Mouse (Mus musculus): ENCODE data around the gene Slc38a4. TPM values are rescaled to one million over a fixed set of nuclear protein-coding genes. Genes with fewer than 3 reads are reported as not detected.

Gene Slc38a4
- polyA plus RNA-seq, 1 experiment from 2014 or later, result 96.5 TPM

DNA sequence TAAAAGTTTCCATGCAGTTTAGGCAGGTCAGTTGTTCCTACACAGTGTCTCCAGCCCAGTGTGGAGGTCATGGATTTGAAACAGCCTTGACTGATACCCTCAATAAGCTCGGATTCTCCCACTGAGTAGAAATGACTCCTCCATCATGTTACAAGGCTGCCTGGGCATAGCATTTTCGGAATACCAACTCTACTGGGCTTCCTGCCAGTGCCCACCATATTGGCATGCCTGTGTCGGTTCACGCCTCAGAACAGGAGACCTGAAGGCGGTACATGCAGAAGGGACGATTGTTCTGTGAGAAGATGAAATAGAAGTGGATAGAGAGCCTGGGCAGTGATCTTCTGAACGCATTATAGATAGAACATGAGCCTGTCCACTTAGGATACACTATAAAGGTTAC lies 53.9 kb downstream of the Slc38a4 start:
- H3K27me3 ChIP-seq (ENCODE audit: control insufficient read depth, insufficient read depth, low read length), result no peaks in the 10 kb centered on the region
- 45% methylated on average over 7 of the region's 7 CpGs for WGBS
- H3K4me3 ChIP-seq (ENCODE audit: low read length), result no peak overlapping the region
- ATAC-seq (replicated peaks; ENCODE audit: extremely low read depth, insufficient read depth, low FRiP score), result 0 out of 2 replicates have a peak, but pooled peaks have one; percentile 12
- H3K27ac ChIP-seq (ENCODE audit: low read length), result peak overlapping the region; percentile 56
- no peak overlapping the region for H3K9ac ChIP-seq (ENCODE audit: low read length)
- H3K36me3 ChIP-seq (ENCODE audit: control insufficient read depth, insufficient read depth), result peaks cover 16% of the 10 kb centered on the region; the same call in 1 of the 2 replicates
- no peak overlapping the region for H3K4me2 ChIP-seq (ENCODE audit: low read depth, low read length)
- H3K9me3 ChIP-seq (replicated peaks; ENCODE audit: control insufficient read depth, low read length), result no peaks in the 10 kb centered on the region
- peaks cover 43% of the 10 kb centered on the region for H3K4me1 ChIP-seq (ENCODE audit: control insufficient read depth, insufficient read depth, low read length)

DNA sequence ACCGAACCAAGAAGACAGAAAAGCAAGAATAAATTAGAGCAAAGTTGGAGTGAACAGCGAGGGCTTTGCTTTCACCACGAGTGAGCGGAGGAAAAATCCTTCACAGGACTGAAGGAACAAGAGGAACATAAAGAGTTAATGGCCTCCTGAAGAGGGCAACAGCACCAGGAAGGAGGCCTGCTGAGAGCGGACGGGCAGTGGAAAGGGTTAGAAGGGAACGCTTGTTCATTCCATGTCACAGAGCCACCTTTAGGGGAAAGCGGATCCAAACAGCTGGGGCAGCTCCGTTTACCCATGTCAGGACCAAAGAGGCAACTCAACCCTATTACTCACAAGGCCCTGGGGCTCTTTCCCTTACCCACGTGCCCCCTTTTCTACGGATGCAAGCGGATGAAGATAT lies 54.3 kb downstream of the Slc38a4 start:
- no peak overlapping the region for H3K4me2 ChIP-seq (ENCODE audit: low read depth, low read length)
- peak overlapping the region; percentile 56 for H3K27ac ChIP-seq (ENCODE audit: low read length)
- H3K27me3 ChIP-seq (ENCODE audit: control insufficient read depth, insufficient read depth, low read length), result no peaks in the 10 kb centered on the region
- 50% methylated on average over 12 of the region's 12 CpGs for WGBS
- ATAC-seq (replicated peaks; ENCODE audit: extremely low read depth, insufficient read depth, low FRiP score), result no peak
- H3K4me3 ChIP-seq (ENCODE audit: low read length), result no peak overlapping the region
- no peak overlapping the region for H3K9ac ChIP-seq (ENCODE audit: low read length)
- peaks cover 43% of the 10 kb centered on the region for H3K4me1 ChIP-seq (ENCODE audit: control insufficient read depth, insufficient read depth, low read length)
- H3K36me3 ChIP-seq (ENCODE audit: control insufficient read depth, insufficient read depth), result peaks cover 21% of the 10 kb centered on the region; the same call in 1 of the 2 replicates
- H3K9me3 ChIP-seq (replicated peaks; ENCODE audit: control insufficient read depth, low read length), result no peaks in the 10 kb centered on the region

DNA sequence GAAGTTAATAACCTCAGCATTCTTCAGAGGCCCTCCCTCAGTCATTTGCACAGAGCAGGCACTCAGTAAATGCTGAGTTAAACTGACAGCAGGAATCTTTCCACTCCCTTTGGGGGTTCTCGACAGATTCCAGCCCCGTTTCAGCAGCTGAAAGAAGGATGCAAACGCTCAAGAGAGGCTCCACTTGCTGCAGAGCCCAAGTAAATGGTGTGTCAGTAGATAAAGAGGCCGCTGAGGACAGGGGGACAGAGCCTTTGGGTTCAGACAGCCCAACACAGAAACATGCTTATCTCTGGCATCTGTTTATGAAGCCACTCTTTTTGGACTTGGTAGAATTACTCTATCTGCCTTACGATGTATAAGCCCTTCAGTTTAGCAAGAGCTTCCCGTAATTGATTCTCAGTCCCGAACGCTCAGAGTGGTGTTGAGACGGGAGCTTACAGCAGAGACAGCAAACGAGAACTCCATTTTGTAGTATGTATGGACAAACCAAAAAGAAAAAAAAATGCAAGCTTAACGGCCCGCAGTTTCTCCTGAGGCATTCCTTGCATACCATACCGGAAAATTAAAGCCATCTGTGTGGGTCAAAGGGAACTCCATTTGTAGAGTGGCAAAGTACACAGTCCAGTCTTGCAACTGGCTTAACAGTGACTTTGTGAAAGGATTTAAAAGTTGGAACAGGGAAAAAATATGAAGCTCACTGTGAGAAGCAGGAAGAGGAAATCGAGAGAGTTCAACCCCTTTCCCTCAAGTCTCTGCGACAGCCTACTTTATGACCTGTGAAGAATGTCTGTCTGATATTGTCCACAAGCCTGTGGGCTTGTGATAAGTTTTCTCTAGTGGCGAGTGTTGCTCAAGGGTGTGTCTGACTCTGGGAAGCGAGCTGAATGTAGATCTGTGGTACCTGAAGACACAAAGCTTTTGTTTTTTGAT lies 55.2 kb downstream of the Slc38a4 start:
- peaks cover 23% of the 10 kb centered on the region; the same call in 1 of the 2 replicates for H3K36me3 ChIP-seq (ENCODE audit: control insufficient read depth, insufficient read depth)
- no peak for ATAC-seq (replicated peaks; ENCODE audit: extremely low read depth, insufficient read depth, low FRiP score)
- no peaks in the 10 kb centered on the region for H3K9me3 ChIP-seq (replicated peaks; ENCODE audit: control insufficient read depth, low read length)
- no peaks in the 10 kb centered on the region for H3K27me3 ChIP-seq (ENCODE audit: control insufficient read depth, insufficient read depth, low read length)
- H3K4me3 ChIP-seq (ENCODE audit: low read length), result no peak overlapping the region
- peaks cover 43% of the 10 kb centered on the region for H3K4me1 ChIP-seq (ENCODE audit: control insufficient read depth, insufficient read depth, low read length)
- peak overlapping the region; percentile 56 for H3K27ac ChIP-seq (ENCODE audit: low read length)
- H3K9ac ChIP-seq (ENCODE audit: low read length), result no peak overlapping the region
- WGBS, result 19% methylated on average over 17 of the region's 17 CpGs
- H3K4me2 ChIP-seq (ENCODE audit: low read depth, low read length), result peak overlapping the region; percentile 1; the same call in 1 of the 2 replicates

DNA sequence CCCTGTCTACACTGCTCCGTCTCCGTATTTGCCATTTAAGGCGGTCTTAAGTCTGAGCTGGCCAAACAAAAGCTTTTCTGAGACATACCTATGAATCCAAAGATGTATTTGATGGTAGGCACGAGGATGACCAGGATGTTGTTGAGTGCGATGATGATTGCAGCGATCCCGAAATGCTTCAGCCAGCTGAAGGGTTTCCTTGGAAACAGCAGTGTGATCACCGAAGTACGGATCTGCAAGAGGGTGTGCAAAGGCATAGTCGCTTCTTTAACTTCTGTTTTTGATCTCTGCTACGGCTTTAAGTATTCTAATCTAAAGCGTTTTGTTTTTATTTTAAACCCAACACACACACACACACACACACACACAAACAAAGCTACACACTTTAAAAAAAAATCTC lies 56.4 kb downstream of the Slc38a4 start:
- Histone ChIP-seq H3K27ac (ENCODE audit: low read length) (no peak overlapping the region), H3K36me3 (ENCODE audit: control insufficient read depth, insufficient read depth) (peaks cover 24% of the 10 kb centered on the region; the same call in 1 of the 2 replicates), H3K4me3 (ENCODE audit: low read length) (no peak overlapping the region), H3K9ac (ENCODE audit: low read length) (no peak overlapping the region), H3K4me2 (ENCODE audit: low read depth, low read length) (no peak overlapping the region), H3K9me3 (replicated peaks; ENCODE audit: control insufficient read depth, low read length) (no peaks in the 10 kb centered on the region), H3K27me3 (ENCODE audit: control insufficient read depth, insufficient read depth, low read length) (no peaks in the 10 kb centered on the region), H3K4me1 (ENCODE audit: control insufficient read depth, insufficient read depth, low read length) (peaks cover 39% of the 10 kb centered on the region)
- ATAC-seq (replicated peaks; ENCODE audit: extremely low read depth, insufficient read depth, low FRiP score), result no peak
- 83% methylated on average over 12 of the region's 12 CpGs for WGBS

DNA sequence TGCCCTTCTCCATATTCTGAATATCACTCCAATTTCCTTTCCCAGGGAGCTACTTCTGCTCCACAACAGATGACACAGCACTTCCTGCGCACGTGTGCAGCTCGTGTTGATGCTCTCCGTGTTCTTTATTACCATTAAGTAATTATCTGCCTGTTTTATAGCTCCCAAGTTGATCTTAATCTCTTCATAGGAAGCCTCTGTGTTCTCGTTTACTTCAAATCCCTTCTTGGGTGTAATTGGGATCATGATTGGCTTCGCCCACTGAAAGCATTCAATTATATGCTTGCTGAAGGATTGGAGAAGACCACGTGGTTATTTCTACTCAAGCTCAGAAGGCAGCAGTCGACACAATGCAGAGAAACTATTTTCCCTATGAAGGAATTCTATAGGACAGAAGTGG lies 70.1 kb downstream of the Slc38a4 start:
- Histone ChIP-seq H3K27me3 (ENCODE audit: control insufficient read depth, insufficient read depth, low read length) (no peaks in the 10 kb centered on the region), H3K4me2 (ENCODE audit: low read depth, low read length) (no peak overlapping the region), H3K9ac (ENCODE audit: low read length) (no peak overlapping the region), H3K27ac (ENCODE audit: low read length) (no peak overlapping the region), H3K4me3 (ENCODE audit: low read length) (no peak overlapping the region), H3K9me3 (replicated peaks; ENCODE audit: control insufficient read depth, low read length) (no peaks in the 10 kb centered on the region), H3K36me3 (ENCODE audit: control insufficient read depth, insufficient read depth) (no peaks in the 10 kb centered on the region), H3K4me1 (ENCODE audit: control insufficient read depth, insufficient read depth, low read length) (peaks cover 5% of the 10 kb centered on the region)
- WGBS, result 72% methylated on average over 8 of the region's 8 CpGs
- no peak for ATAC-seq (replicated peaks; ENCODE audit: extremely low read depth, insufficient read depth, low FRiP score)

DNA sequence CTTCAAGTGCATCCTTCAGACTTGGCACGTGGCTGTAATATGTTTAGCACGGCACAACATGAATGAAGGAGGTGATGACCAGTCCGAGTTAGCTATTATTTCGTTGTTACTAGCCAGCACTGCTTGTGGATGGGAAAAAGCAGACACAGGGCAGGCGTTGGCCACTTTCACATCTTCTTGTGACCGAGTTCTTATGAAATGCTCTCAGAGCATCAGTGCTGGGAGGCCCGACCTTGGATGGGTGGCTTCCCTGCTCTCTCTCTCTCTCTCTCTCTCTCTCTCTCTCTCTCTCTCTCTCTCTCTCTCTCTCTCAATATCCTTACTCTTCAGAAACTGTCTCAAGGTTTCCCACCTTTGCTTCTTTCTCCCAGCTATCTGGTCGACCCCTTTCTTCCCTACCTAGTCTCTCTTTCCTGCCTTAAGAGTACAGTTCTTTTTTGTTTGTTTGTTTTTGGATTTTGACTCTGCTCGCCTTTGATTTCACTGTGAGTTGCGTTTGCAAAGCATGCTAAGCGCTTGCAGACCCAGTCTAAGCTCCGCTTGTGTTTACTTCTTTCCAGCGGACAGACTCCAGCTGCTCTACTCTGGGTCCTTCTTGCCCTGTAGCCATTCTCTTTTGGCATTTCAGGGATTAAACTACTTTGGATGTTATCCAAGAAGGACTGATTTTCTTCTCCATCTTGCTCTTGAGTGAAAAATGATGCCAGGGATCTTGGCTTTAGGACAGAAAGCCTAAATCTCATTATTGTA lies 72.0 kb downstream of the Slc38a4 start:
- H3K9ac ChIP-seq (ENCODE audit: low read length), result no peak overlapping the region
- H3K27me3 ChIP-seq (ENCODE audit: control insufficient read depth, insufficient read depth, low read length), result no peaks in the 10 kb centered on the region
- H3K9me3 ChIP-seq (replicated peaks; ENCODE audit: control insufficient read depth, low read length), result no peaks in the 10 kb centered on the region
- ATAC-seq (replicated peaks; ENCODE audit: extremely low read depth, insufficient read depth, low FRiP score), result no peak
- no peak overlapping the region for H3K4me3 ChIP-seq (ENCODE audit: low read length)
- H3K36me3 ChIP-seq (ENCODE audit: control insufficient read depth, insufficient read depth), result no peaks in the 10 kb centered on the region
- H3K4me2 ChIP-seq (ENCODE audit: low read depth, low read length), result no peak overlapping the region
- H3K4me1 ChIP-seq (ENCODE audit: control insufficient read depth, insufficient read depth, low read length), result peaks cover 5% of the 10 kb centered on the region
- H3K27ac ChIP-seq (ENCODE audit: low read length), result no peak overlapping the region
- 81% methylated on average over 13 of the region's 13 CpGs for WGBS

DNA sequence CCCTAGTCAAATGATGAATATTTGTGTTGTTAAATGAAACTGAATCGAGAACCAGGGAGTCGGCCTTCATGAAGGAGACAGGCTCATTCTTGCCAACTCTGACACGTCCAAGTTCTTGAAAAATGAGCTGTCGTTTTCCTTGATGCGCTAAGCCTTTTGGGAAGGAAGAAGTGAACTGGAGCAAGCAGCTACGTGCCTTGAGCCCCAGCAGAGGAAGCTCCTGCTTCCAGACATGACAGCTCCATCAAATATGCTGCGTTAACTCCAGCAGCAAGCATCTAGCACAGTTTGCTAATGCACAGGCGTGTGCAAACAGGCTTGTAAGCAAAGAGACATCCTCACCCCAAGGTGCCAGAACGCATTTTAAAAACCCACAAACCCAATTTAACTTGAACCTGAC lies 80.6 kb downstream of the Slc38a4 start:
- Histone ChIP-seq H3K36me3 (ENCODE audit: control insufficient read depth, insufficient read depth) (no peaks in the 10 kb centered on the region), H3K4me2 (ENCODE audit: low read depth, low read length) (no peak overlapping the region), H3K9me3 (replicated peaks; ENCODE audit: control insufficient read depth, low read length) (no peaks in the 10 kb centered on the region; the same call in 1 of the 2 replicates), H3K27ac (ENCODE audit: low read length) (no peak overlapping the region), H3K4me3 (ENCODE audit: low read length) (no peak overlapping the region), H3K4me1 (ENCODE audit: control insufficient read depth, insufficient read depth, low read length) (peaks cover 6% of the 10 kb centered on the region), H3K27me3 (ENCODE audit: control insufficient read depth, insufficient read depth, low read length) (no peaks in the 10 kb centered on the region), H3K9ac (ENCODE audit: low read length) (no peak overlapping the region)
- ATAC-seq (replicated peaks; ENCODE audit: extremely low read depth, insufficient read depth, low FRiP score), result no peak
- 66% methylated on average over 9 of the region's 9 CpGs for WGBS

DNA sequence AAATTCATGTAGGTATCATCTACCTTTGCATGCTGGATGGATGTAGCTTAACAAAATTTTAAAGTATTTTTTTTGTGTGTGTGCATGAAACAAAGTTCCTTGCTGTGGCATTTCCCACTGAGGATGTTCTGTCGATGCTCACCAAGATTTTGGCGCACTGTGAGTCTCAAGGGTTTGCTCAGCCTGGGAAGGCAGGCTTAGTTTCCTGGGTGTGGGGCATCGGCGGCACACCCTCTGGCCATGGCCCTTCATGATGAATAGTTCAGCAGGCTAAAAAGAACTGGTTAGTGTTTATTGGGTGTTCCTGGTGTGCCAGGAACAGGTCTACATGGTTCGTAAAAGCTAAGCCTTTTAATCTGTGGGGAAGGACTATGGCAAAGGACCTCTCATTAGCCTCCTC lies 81.6 kb downstream of the Slc38a4 start:
- H3K9ac ChIP-seq (ENCODE audit: low read length), result no peak overlapping the region
- WGBS, result 95% methylated on average over 5 of the region's 5 CpGs
- no peak for ATAC-seq (replicated peaks; ENCODE audit: extremely low read depth, insufficient read depth, low FRiP score)
- H3K9me3 ChIP-seq (replicated peaks; ENCODE audit: control insufficient read depth, low read length), result no peaks in the 10 kb centered on the region; the same call in 1 of the 2 replicates
- no peaks in the 10 kb centered on the region for H3K36me3 ChIP-seq (ENCODE audit: control insufficient read depth, insufficient read depth)
- no peaks in the 10 kb centered on the region for H3K27me3 ChIP-seq (ENCODE audit: control insufficient read depth, insufficient read depth, low read length)
- peaks cover 8% of the 10 kb centered on the region for H3K4me1 ChIP-seq (ENCODE audit: control insufficient read depth, insufficient read depth, low read length)
- no peak overlapping the region for H3K4me3 ChIP-seq (ENCODE audit: low read length)
- H3K4me2 ChIP-seq (ENCODE audit: low read depth, low read length), result no peak overlapping the region
- no peak overlapping the region for H3K27ac ChIP-seq (ENCODE audit: low read length)

DNA sequence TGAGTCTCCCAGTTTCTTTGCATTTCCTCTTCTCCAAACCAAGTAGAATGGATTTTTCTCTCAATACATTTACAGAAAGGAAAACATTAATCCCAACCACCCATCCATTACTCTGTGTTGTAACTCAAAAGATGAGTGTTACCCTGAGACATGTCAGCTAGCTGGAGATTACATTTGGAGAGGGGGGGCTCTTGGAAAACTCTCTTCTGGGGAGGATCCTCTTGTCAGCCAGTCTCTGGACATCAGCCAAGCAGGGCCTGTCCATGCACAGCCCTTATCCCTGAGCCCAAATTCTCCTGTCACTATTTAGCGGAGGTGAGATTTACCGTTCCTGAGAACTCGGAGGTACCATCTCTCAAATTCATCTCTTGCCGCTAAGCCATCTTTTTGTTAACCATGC lies 82.4 kb downstream of the Slc38a4 start:
- no peak overlapping the region for H3K27ac ChIP-seq (ENCODE audit: low read length)
- ATAC-seq (replicated peaks; ENCODE audit: extremely low read depth, insufficient read depth, low FRiP score), result no peak

More for the DNA sequence above, 82.4 kb downstream of the Slc38a4 start:
- Histone ChIP-seq H3K36me3 (ENCODE audit: control insufficient read depth, insufficient read depth) (no peaks in the 10 kb centered on the region), H3K4me1 (ENCODE audit: control insufficient read depth, insufficient read depth, low read length) (peaks cover 8% of the 10 kb centered on the region), H3K9me3 (replicated peaks; ENCODE audit: control insufficient read depth, low read length) (no peaks in the 10 kb centered on the region; the same call in 1 of the 2 replicates), H3K9ac (ENCODE audit: low read length) (no peak overlapping the region), H3K4me2 (ENCODE audit: low read depth, low read length) (no peak overlapping the region), H3K4me3 (ENCODE audit: low read length) (no peak overlapping the region), H3K27me3 (ENCODE audit: control insufficient read depth, insufficient read depth, low read length) (no peaks in the 10 kb centered on the region)
- WGBS, result 67% methylated on average over 4 of the region's 4 CpGs
